Mouse (Mus musculus) olfactory bulb, adult 2 months (tissue): ENCODE results near the gene Nop53.

Experiments
- CTCF ChIP-seq: fragments of 200-500 bp; IDR thresholded peaks from 2 replicates; pipeline ENCODE4 v1.5.1; 2012; ENCODE audit warnings: low read depth, mild to moderate bottlenecking, low read length, moderate library complexity; ENCODE audit not compliant: insufficient read depth
- POLR2A ChIP-seq: fragments of 200-500 bp; IDR thresholded peaks from 2 replicates; pipeline ENCODE4 v1.6.1; 2012; ENCODE audit warnings: mild to moderate bottlenecking, low read depth, low read length, moderate library complexity; ENCODE audit not compliant: insufficient read depth

- TF ChIP-seq CTCF, result no peak
- no peak for TF ChIP-seq POLR2A
These were observed 9.6 kb upstream of the Nop53 start for GRCm38 (mm10) chr7:15955509-15955908.
